Mouse (Mus musculus): ENCODE measurements around the gene Ajm1. TPM values are rescaled to one million over a fixed set of nuclear protein-coding genes. Genes with fewer than 3 reads are reported as not detected.

Gene Ajm1
- total RNA-seq, 2 experiments from 2014 or later = not detected

DNA sequence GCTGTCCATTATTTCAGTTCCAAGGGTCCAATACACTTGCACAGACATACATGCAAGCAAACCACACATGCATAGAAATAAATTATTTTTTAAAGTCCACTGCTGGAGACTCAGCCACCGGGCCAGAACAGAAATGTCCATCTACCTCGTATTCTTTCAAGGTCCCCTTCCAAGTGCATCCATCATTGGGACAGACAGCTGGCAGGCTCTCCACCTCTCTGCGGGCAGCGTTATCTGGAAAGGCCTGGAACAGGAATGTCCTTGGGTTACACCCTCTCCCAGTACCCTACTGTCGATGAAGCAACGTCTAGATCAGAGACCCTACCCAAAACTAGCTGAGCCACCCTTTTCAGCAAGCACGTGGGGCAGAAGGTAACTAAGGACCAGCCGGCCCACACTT is 45.0 kb downstream of the Ajm1 start:
- ATAC-seq (replicated peaks; ENCODE audit: poor library complexity, severe bottlenecking) = no peak

DNA sequence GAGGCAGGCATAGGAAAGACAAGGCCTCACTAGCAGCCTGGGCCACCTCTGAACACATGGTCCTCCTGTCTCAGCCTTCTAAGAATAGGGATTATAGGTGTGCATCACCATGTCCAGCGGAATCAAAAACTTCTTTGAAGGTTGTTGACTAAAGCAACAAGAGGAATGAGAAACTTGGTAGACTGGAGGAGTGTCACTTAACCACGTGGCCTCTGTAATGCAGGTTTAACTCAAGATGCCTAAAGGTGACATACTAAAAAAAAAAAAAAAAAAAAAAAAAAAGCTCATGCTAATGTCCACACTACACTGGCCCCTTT is 46.7 kb downstream of the Ajm1 start:
- no peak for ATAC-seq (replicated peaks; ENCODE audit: poor library complexity, severe bottlenecking)

- no peak for ATAC-seq (replicated peaks; ENCODE audit: poor library complexity, severe bottlenecking)
Measured at GRCm38 (mm10) chr2:25534178-25534865, 47.2 kb downstream of the Ajm1 start.

DNA sequence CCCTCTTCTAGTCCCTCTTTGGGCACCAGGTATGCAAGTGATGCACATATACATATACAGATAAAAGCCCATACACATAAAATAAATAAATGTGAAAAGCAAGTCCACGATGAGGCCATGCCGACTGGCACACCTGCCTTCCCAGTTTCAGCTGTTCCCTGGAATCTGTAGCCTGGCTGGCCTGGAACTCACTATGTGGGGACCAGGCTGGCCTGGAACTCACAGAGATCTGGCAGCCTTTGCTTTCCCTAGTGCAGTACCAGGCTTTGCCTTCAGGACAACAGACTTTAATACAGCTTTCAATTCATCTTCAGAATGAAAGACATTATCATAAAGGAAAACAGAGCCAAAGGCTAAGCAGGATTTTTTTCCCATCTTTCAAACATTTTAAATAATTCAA is 47.9 kb downstream of the Ajm1 start:
- no peak for ATAC-seq (replicated peaks; ENCODE audit: poor library complexity, severe bottlenecking)

- ATAC-seq (replicated peaks; ENCODE audit: poor library complexity, severe bottlenecking) = no peak
Measured at GRCm38 (mm10) chr2:25526510-25527302, 54.9 kb downstream of the Ajm1 start.

Other genes starting within 250 kb of the Ajm1 start
Only the 30 nearest of the 34 such genes appear.
- gene Uap1l1, start 216.1 kb downstream of the Ajm1 start, total RNA-seq (2014; fragmentation: Nextera tagmentation) = 55.6 and 58.1 TPM in 2 replicates
- gene Uap1l1, start 216.1 kb downstream of the Ajm1 start, total RNA-seq (2017) = 13.8 and 18.4 TPM in 2 replicates
- gene Sapcd2, start 209.4 kb downstream of the Ajm1 start, total RNA-seq (2014; fragmentation: Nextera tagmentation) = 4.5 and 17.1 TPM in 2 replicates
- gene Sapcd2, start 209.4 kb downstream of the Ajm1 start, total RNA-seq (2017) = 7.8 and 17.3 TPM in 2 replicates
- not detected in 2 replicates for gene Entpd2, start 185.9 kb downstream of the Ajm1 start, total RNA-seq (2014; fragmentation: Nextera tagmentation)
- gene Entpd2, start 185.9 kb downstream of the Ajm1 start, total RNA-seq (2017) = not detected in 2 replicates
- not detected in 2 replicates for gene Npdc1, start 182.4 kb downstream of the Ajm1 start, total RNA-seq (2014; fragmentation: Nextera tagmentation)
- gene Npdc1, start 182.4 kb downstream of the Ajm1 start, total RNA-seq (2017) = not detected in 2 replicates
- 34.5 and 38.8 TPM in 2 replicates for gene Fut7, start 158.5 kb downstream of the Ajm1 start, total RNA-seq (2014; fragmentation: Nextera tagmentation)
- gene Fut7, start 158.5 kb downstream of the Ajm1 start, total RNA-seq (2017) = 24.8 and 27.3 TPM in 2 replicates
- gene Abca2, start 153.1 kb downstream of the Ajm1 start, total RNA-seq (2014; fragmentation: Nextera tagmentation) = 54.8 and 56.4 TPM in 2 replicates
- 21.0 and 23.1 TPM in 2 replicates for gene Abca2, start 153.1 kb downstream of the Ajm1 start, total RNA-seq (2017)
- not detected in 2 replicates for gene Clic3, start 124.9 kb downstream of the Ajm1 start, total RNA-seq (2014; fragmentation: Nextera tagmentation)
- 1.4 TPM in 1 of 2 replicates, not detected in the other for gene Clic3, start 124.9 kb downstream of the Ajm1 start, total RNA-seq (2017)
- gene Paxx, start 120.7 kb downstream of the Ajm1 start, total RNA-seq (2014; fragmentation: Nextera tagmentation) = 29.1 and 39.4 TPM in 2 replicates
- 20.2 and 32.5 TPM in 2 replicates for gene Paxx, start 120.7 kb downstream of the Ajm1 start, total RNA-seq (2017)
- gene Ptgds, start 111.7 kb downstream of the Ajm1 start, total RNA-seq (2014; fragmentation: Nextera tagmentation) = 3.5 and 4.2 TPM in 2 replicates
- 0.93 TPM in 1 of 2 replicates, not detected in the other for gene Ptgds, start 111.7 kb downstream of the Ajm1 start, total RNA-seq (2017)
- not detected in 2 replicates for gene Lcn12, start 87.8 kb downstream of the Ajm1 start, total RNA-seq (2014; fragmentation: Nextera tagmentation)
- not detected in 2 replicates for gene Lcn12, start 87.8 kb downstream of the Ajm1 start, total RNA-seq (2017)
- 30.4 and 55.0 TPM in 2 replicates for gene Fbxw5, start 81.0 kb downstream of the Ajm1 start, total RNA-seq (2014; fragmentation: Nextera tagmentation)
- gene Fbxw5, start 81.0 kb downstream of the Ajm1 start, total RNA-seq (2017) = 23.9 and 31.4 TPM in 2 replicates
- gene C8g, start 80.0 kb downstream of the Ajm1 start, total RNA-seq (2014; fragmentation: Nextera tagmentation) = 6.0 TPM in 1 of 2 replicates, not detected in the other
- 1.5 and 1.6 TPM in 2 replicates for gene C8g, start 80.0 kb downstream of the Ajm1 start, total RNA-seq (2017)
- gene Traf2, start 34.8 kb downstream of the Ajm1 start, total RNA-seq (2014; fragmentation: Nextera tagmentation) = 17.3 and 18.2 TPM in 2 replicates
- 13.9 and 15.9 TPM in 2 replicates for gene Traf2, start 34.8 kb downstream of the Ajm1 start, total RNA-seq (2017)
- gene Edf1, start 23.9 kb downstream of the Ajm1 start, total RNA-seq (2014; fragmentation: Nextera tagmentation) = 134 and 171 TPM in 2 replicates
- gene Edf1, start 23.9 kb downstream of the Ajm1 start, total RNA-seq (2017) = 96.1 and 107 TPM in 2 replicates
- gene Mamdc4, start 6.9 kb downstream of the Ajm1 start, total RNA-seq (2014; fragmentation: Nextera tagmentation) = 1.5 and 3.4 TPM in 2 replicates
- 1.2 and 66.7 TPM in 2 replicates for gene Mamdc4, start 6.9 kb downstream of the Ajm1 start, total RNA-seq (2017)
- gene Phpt1, start 6.5 kb downstream of the Ajm1 start, total RNA-seq (2014; fragmentation: Nextera tagmentation) = 62.5 and 89.4 TPM in 2 replicates
- gene Phpt1, start 6.5 kb downstream of the Ajm1 start, total RNA-seq (2017) = 5.9 and 46.2 TPM in 2 replicates
- gene Rabl6, start 26.8 kb upstream of the Ajm1 start, total RNA-seq (2014; fragmentation: Nextera tagmentation) = 63.1 and 75.4 TPM in 2 replicates
- gene Rabl6, start 26.8 kb upstream of the Ajm1 start, total RNA-seq (2017) = 61.3 and 71.0 TPM in 2 replicates
- gene Ccdc183, start 35.9 kb upstream of the Ajm1 start, total RNA-seq (2014; fragmentation: Nextera tagmentation) = not detected in 2 replicates
- gene Ccdc183, start 35.9 kb upstream of the Ajm1 start, total RNA-seq (2017) = not detected in 2 replicates
- 11.4 and 27.3 TPM in 2 replicates for gene Tmem141, start 40.2 kb upstream of the Ajm1 start, total RNA-seq (2014; fragmentation: Nextera tagmentation)
- 25.0 and 31.5 TPM in 2 replicates for gene Tmem141, start 40.2 kb upstream of the Ajm1 start, total RNA-seq (2017)
- gene Fcna, start 46.3 kb upstream of the Ajm1 start, total RNA-seq (2014; fragmentation: Nextera tagmentation) = not detected in 2 replicates
- gene Fcna, start 46.3 kb upstream of the Ajm1 start, total RNA-seq (2017) = 2.0 TPM in 1 of 2 replicates, not detected in the other
- gene Lcn8, start 71.4 kb upstream of the Ajm1 start, total RNA-seq (2014; fragmentation: Nextera tagmentation) = not detected in 2 replicates
- not detected in 2 replicates for gene Lcn8, start 71.4 kb upstream of the Ajm1 start, total RNA-seq (2017)
- gene Lcn5, start 76.2 kb upstream of the Ajm1 start, total RNA-seq (2014; fragmentation: Nextera tagmentation) = not detected in 2 replicates
- gene Lcn5, start 76.2 kb upstream of the Ajm1 start, total RNA-seq (2017) = not detected in 2 replicates
- not detected in 2 replicates for gene Lcn6, start 95.0 kb upstream of the Ajm1 start, total RNA-seq (2014; fragmentation: Nextera tagmentation)
- gene Lcn6, start 95.0 kb upstream of the Ajm1 start, total RNA-seq (2017) = not detected in 2 replicates
- gene Lcn10, start 101.0 kb upstream of the Ajm1 start, total RNA-seq (2014; fragmentation: Nextera tagmentation) = not detected in 2 replicates
- gene Lcn10, start 101.0 kb upstream of the Ajm1 start, total RNA-seq (2017) = not detected in 2 replicates
- not detected in 2 replicates for gene Obp2a, start 118.3 kb upstream of the Ajm1 start, total RNA-seq (2014; fragmentation: Nextera tagmentation)
- gene Obp2a, start 118.3 kb upstream of the Ajm1 start, total RNA-seq (2017) = not detected in 2 replicates
- 12.2 and 20.9 TPM in 2 replicates for gene Bmyc, start 125.0 kb upstream of the Ajm1 start, total RNA-seq (2014; fragmentation: Nextera tagmentation)
- 4.9 and 9.2 TPM in 2 replicates for gene Bmyc, start 125.0 kb upstream of the Ajm1 start, total RNA-seq (2017)
- gene Obp2b, start 155.3 kb upstream of the Ajm1 start, total RNA-seq (2014; fragmentation: Nextera tagmentation) = not detected in 2 replicates
- gene Obp2b, start 155.3 kb upstream of the Ajm1 start, total RNA-seq (2017) = not detected in 2 replicates
- not detected in 2 replicates for gene Lcn3, start 183.8 kb upstream of the Ajm1 start, total RNA-seq (2014; fragmentation: Nextera tagmentation)
- gene Lcn3, start 183.8 kb upstream of the Ajm1 start, total RNA-seq (2017) = not detected in 2 replicates
- not detected in 2 replicates for gene Lcn11, start 195.3 kb upstream of the Ajm1 start, total RNA-seq (2014; fragmentation: Nextera tagmentation)
- gene Lcn11, start 195.3 kb upstream of the Ajm1 start, total RNA-seq (2017) = not detected in 2 replicates
- gene Gm13539, start 200.5 kb upstream of the Ajm1 start, total RNA-seq (2014; fragmentation: Nextera tagmentation) = not detected in 2 replicates
- gene Gm13539, start 200.5 kb upstream of the Ajm1 start, total RNA-seq (2017) = not detected in 2 replicates

Data from granulocyte monocyte progenitor cell, adult 5-6 weeks (primary cell).